Mouse (Mus musculus): ENCODE results near the gene Jmjd8.

The Jmjd8 gene

GRCm38 (mm10) chr17:25877741-25878610, 49.3 kb downstream of the Jmjd8 start:
- no peak for DNase-seq (ENCODE audit: low spot score)

GRCm38 (mm10) chr17:25878611-25879180, 50.0 kb downstream of the Jmjd8 start:
- no peak for DNase-seq (ENCODE audit: low spot score)

- no peak for DNase-seq (ENCODE audit: low spot score)
Observed at GRCm38 (mm10) chr17:25879261-25879660, 50.6 kb downstream of the Jmjd8 start.

- no peak for DNase-seq (ENCODE audit: low spot score)
Observed at GRCm38 (mm10) chr17:25879750-25880149, 51.1 kb downstream of the Jmjd8 start.

GRCm38 (mm10) chr17:25880196-25880910, 51.7 kb downstream of the Jmjd8 start, which contains the start of gene Wfikkn1:
TSS of gene Wfikkn1 (minus strand) at chr17:25880858.
- DNase-seq (ENCODE audit: low spot score) = no peak

- no peak for DNase-seq (ENCODE audit: low spot score)
Observed at GRCm38 (mm10) chr17:25880913-25881641, 52.4 kb downstream of the Jmjd8 start.

All from ovary, postnatal 36 days (tissue).